Mouse (Mus musculus) thymus, adult 2 months (tissue): Measurements from ENCODE around the gene Tcta.

Source experiments
- CTCF ChIP-seq: fragments of 200-500 bp; IDR thresholded peaks from 2 replicates; pipeline ENCODE4 v1.5.1; 2012; ENCODE audit warnings: mild to moderate bottlenecking, control low read depth, low read length, moderate library complexity, borderline replicate concordance; ENCODE audit not compliant: control insufficient read depth, poor library complexity, insufficient read depth; ENCODE audit errors: extremely low read depth
- POLR2A ChIP-seq: fragments of 200-500 bp; IDR thresholded peaks from 2 replicates; pipeline ENCODE4 v1.6.1; 2012; ENCODE audit warnings: mild to moderate bottlenecking, low read length, control low read depth, moderate library complexity; ENCODE audit not compliant: control insufficient read depth, poor library complexity, insufficient read depth; ENCODE audit errors: extremely low read depth

GRCm38 (mm10) chr9:108344471-108344870 lies 38.5 kb upstream of the Tcta start:
- TF ChIP-seq CTCF = no peak
- no peak for TF ChIP-seq POLR2A
